Mouse (Mus musculus): ENCODE data around the gene Uck1.

- TF ChIP-seq CTCF (IDR thresholded peaks at IDR 0.05; ENCODE audit: low read depth): no peak
- TF ChIP-seq EP300 (IDR thresholded peaks at IDR 0.05; ENCODE audit: low read depth): no peak
These were observed 42.3 kb downstream of the Uck1 start for GRCm38 (mm10) chr2:32217656-32218055.
